Mouse (Mus musculus) stomach, postnatal 0 days (tissue): ENCODE measurements around the gene Eps8.

Source experiments
- CTCF ChIP-seq: IDR thresholded peaks from 2 replicates; pipeline ENCODE4 v1.5.1; 2016; ENCODE audit warnings: antibody characterized with exemption, low read depth, mild to moderate bottlenecking, moderate library complexity
- EP300 ChIP-seq: optimal IDR thresholded peaks from 2 replicates; pipeline ENCODE3; 2016; ENCODE audit warnings: antibody characterized with exemption

DNA sequence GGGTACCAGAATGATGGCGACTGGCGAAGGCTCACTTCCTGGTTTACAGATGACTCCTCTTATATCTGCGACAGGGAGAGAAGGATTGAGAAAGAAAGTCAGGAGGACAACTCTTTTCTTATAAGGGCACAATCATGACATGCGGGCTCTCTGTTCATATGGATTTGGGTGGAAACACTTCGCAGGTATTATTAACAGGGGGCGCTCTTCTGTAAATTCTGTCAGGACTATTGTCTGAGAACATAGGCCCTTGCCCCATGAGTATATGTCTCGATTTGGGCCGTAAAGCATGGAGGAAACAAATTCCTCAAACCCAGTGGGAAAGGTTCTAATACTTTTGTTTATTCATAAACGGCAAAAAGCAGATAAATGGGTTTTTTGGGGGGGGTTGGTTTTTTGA, 16.1 kb upstream of the Eps8 start:
- TF ChIP-seq CTCF (no peak), EP300 (no peak)
